Mouse (Mus musculus): ENCODE data around the gene Zfp869. TPM values are rescaled to one million over a fixed set of nuclear protein-coding genes. Genes with fewer than 3 reads are reported as not detected.
A peak's percentile ranks its signal among the peaks of the same experiment; 100 is the strongest.
"Not testable (repeated sequence)": the region's sequence is repeated elsewhere in the genome, so short reads cannot be mapped to it uniquely, and the experiment has no call there.

The Zfp869 gene
- total RNA-seq (2014; rRNA removed; ENCODE audit: low replicate concordance): 5.6 and 16.8 TPM in 2 replicates
- polyA plus RNA-seq (2015; fragmentation: Nextera tagmentation; extraction: Ambion mirVana): 11.4 and 12.7 TPM in 2 replicates

DNA sequence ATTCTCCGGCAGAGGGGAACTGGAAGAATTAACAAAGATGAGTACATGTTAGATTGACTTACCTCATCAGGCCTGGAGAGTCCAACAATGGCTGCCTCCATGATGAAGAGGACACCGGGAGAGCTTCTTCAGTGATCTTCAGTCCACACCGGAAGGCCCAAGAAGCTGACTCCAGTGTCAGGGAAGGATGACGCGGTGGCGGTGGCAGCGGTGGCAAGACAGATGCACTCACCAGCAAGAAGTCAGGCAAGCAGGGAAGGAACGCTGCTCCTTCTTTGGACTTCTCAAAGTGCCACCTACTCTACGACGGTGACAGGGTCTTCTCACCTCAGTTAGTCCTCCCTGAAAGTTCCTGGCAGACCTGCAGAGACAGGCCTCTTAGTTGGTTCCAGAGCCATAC is at the start of gene Zfp869:
Gene Zfp869, minus strand, starts transcription at position 101 of the 400 bp plus-strand sequence.
- Histone ChIP-seq H3K9me3 (replicated peaks; ENCODE audit: control insufficient read depth, low read length) (0 out of 2 replicates have a peak, but pooled peaks cover 15% of the 10 kb centered on the region), H3K36me3 (replicated peaks; ENCODE audit: control insufficient read depth, insufficient read depth, low read length) (peaks cover 57% of the 10 kb centered on the region)
- not testable (repeated sequence) for H3K4me2 ChIP-seq (ENCODE audit: low read depth, low read length); H3K27ac ChIP-seq (ENCODE audit: low read depth); H3K27me3 ChIP-seq (ENCODE audit: control insufficient read depth, insufficient read depth, low read length); DNase-seq (ENCODE audit: low spot score); ATAC-seq (ENCODE audit: insufficient read depth, low read depth); H3K4me3 ChIP-seq (ENCODE audit: low read depth, low read length); H3K9ac ChIP-seq (replicated peaks; ENCODE audit: low read depth, low read length); H3K4me1 ChIP-seq (ENCODE audit: control insufficient read depth, insufficient read depth)
- WGBS: 94% methylated on average over 8 of the region's 10 CpGs

DNA sequence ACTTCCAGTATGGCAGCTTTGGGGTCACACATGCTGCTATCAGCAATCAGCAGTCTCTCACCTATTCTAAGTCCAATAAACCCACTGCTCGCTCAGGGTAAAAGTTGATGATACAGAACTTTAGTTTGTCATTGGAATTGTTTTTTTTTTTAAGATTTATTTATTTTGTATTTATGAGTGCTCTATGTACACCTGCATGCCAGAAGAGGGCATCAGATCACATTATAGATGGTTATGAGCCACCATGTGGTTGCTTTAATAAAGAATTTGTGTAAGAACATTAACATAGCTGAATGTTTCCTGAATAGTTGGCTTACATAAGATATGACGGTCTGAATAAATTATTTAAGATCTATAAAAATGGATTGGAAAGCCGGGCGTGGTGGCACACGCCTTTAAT is 47.8 kb upstream of the Zfp869 start:
- no peak overlapping the region for H3K27ac ChIP-seq (ENCODE audit: low read depth)

DNA sequence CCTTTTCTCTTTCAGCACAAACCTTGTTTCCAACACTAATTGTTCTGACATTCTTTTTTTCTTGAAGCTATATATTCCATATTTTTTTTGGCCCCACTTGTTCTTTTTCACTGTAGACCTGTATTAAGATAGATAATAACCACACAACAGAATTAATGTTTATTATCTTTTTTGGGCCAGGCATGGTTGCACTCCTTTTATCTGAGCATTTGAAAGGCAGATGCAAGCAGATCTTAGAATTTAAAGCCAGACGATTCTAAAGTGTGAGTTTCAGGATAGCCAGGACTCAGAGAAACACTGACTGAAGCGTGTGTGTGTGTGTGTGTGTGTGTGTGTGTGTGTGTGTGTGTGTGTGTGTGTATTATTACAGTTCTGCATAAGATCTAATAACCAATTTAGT is 41.9 kb upstream of the Zfp869 start:
- Histone ChIP-seq H3K4me2 (ENCODE audit: low read depth, low read length) (no peak overlapping the region), H3K4me3 (ENCODE audit: low read depth, low read length) (no peak overlapping the region), H3K27ac (ENCODE audit: low read depth) (no peak overlapping the region), H3K9me3 (replicated peaks; ENCODE audit: control insufficient read depth, low read length) (no peaks in the 10 kb centered on the region), H3K4me1 (ENCODE audit: control insufficient read depth, insufficient read depth) (peaks cover 4% of the 10 kb centered on the region; the same call in 1 of the 2 replicates), H3K9ac (replicated peaks; ENCODE audit: low read depth, low read length) (no peak overlapping the region), H3K27me3 (ENCODE audit: control insufficient read depth, insufficient read depth, low read length) (no peaks in the 10 kb centered on the region), H3K36me3 (replicated peaks; ENCODE audit: control insufficient read depth, insufficient read depth, low read length) (0 out of 2 replicates have a peak, but pooled peaks cover 12% of the 10 kb centered on the region)
- ATAC-seq (ENCODE audit: insufficient read depth, low read depth) (no peak), DNase-seq (ENCODE audit: low spot score) (no peak)
- 74% methylated on average over 2 of the region's 2 CpGs for WGBS
- no peak for TF ChIP-seq EP300 (IDR thresholded peaks at IDR 0.05; ENCODE audit: low read depth)
- TF ChIP-seq CTCF (IDR thresholded peaks at IDR 0.05; ENCODE audit: low read depth): no peak

More for the DNA sequence above, 47.8 kb upstream of the Zfp869 start:
- no peak for TF ChIP-seq EP300 (IDR thresholded peaks at IDR 0.05; ENCODE audit: low read depth)
- TF ChIP-seq CTCF (IDR thresholded peaks at IDR 0.05; ENCODE audit: low read depth): no peak
- WGBS: 91% methylated on average over 5 of the region's 5 CpGs
- H3K9ac ChIP-seq (replicated peaks; ENCODE audit: low read depth, low read length): no peak overlapping the region
- H3K9me3 ChIP-seq (replicated peaks; ENCODE audit: control insufficient read depth, low read length): no peaks in the 10 kb centered on the region
- peaks cover 35% of the 10 kb centered on the region for H3K36me3 ChIP-seq (replicated peaks; ENCODE audit: control insufficient read depth, insufficient read depth, low read length)
- H3K4me1 ChIP-seq (ENCODE audit: control insufficient read depth, insufficient read depth): no peaks in the 10 kb centered on the region
- no peak overlapping the region for H3K4me3 ChIP-seq (ENCODE audit: low read depth, low read length)
- DNase-seq (ENCODE audit: low spot score) (no peak), ATAC-seq (ENCODE audit: insufficient read depth, low read depth) (no peak)
- H3K4me2 ChIP-seq (ENCODE audit: low read depth, low read length): no peak overlapping the region
- no peaks in the 10 kb centered on the region for H3K27me3 ChIP-seq (ENCODE audit: control insufficient read depth, insufficient read depth, low read length)

DNA sequence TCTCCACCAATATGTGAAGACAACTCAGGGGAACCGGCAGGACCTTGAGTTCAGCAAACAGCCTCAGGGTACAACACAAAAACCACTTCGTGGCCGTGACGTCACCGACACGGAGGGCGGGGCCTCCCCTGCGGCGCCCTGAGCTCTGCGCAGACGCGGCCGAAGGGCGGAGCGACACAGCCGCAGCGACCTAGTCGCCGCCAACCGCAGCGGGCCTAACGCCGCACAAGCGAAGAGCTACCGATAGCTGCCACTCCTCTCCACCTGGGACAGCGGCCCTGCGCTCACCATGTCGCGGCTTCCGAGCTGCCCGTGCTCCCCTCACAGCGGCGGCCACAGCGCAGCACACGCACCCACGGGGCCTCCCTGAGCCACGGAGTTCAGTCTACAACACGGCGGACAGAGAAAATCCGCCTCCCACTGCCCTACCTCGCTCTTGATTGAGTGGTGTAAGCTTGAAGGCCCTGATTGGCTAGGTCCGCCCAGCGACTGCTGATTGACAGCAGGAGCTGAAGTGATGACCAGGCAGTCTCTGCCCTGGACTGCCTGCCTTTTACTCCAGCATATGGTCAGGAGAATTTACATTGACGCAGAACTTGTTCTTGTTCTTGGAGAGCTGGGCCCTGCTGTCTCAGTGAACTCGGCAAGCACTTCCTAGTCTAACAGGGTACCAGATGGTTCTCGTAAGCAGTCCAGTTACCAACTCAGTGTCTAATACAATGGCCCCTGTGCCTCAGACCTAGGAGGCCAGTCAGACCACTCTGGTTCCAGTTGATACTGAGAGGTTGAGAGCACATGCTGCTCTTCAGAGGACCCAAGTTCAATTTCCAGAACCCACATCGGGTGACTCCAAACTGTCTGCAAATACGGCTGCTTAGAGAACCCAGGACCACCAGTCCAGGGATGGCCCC is 39.3 kb upstream of the Zfp869 start, which contains the start of gene Zfp963:
Gene Zfp963, minus strand, starts transcription at position 427 of the 911 bp plus-strand sequence.
- ATAC-seq (ENCODE audit: insufficient read depth, low read depth) (peak; percentile 98), DNase-seq (ENCODE audit: low spot score) (peak; percentile 93)
- H3K27ac ChIP-seq (ENCODE audit: low read depth): peak within 1 kb of the TSS; percentile 97
- TF ChIP-seq CTCF (IDR thresholded peaks at IDR 0.05; ENCODE audit: low read depth) (no peak), EP300 (IDR thresholded peaks at IDR 0.05; ENCODE audit: low read depth) (no peak)
- H3K36me3 ChIP-seq (replicated peaks; ENCODE audit: control insufficient read depth, insufficient read depth, low read length): no peaks in the 10 kb centered on the region
- H3K4me2 ChIP-seq (ENCODE audit: low read depth, low read length): peak within 1 kb of the TSS; percentile 57
- no peaks in the 10 kb centered on the region for H3K9me3 ChIP-seq (replicated peaks; ENCODE audit: control insufficient read depth, low read length)
- WGBS: 3% methylated on average over 47 of the region's 48 CpGs
- peak within 1 kb of the TSS; percentile 65 for H3K4me3 ChIP-seq (ENCODE audit: low read depth, low read length)
- H3K4me1 ChIP-seq (ENCODE audit: control insufficient read depth, insufficient read depth): peaks cover 4% of the 10 kb centered on the region; the same call in 1 of the 2 replicates
- peak within 1 kb of the TSS; percentile 76 for H3K9ac ChIP-seq (replicated peaks; ENCODE audit: low read depth, low read length)
- H3K27me3 ChIP-seq (ENCODE audit: control insufficient read depth, insufficient read depth, low read length): no peaks in the 10 kb centered on the region

DNA sequence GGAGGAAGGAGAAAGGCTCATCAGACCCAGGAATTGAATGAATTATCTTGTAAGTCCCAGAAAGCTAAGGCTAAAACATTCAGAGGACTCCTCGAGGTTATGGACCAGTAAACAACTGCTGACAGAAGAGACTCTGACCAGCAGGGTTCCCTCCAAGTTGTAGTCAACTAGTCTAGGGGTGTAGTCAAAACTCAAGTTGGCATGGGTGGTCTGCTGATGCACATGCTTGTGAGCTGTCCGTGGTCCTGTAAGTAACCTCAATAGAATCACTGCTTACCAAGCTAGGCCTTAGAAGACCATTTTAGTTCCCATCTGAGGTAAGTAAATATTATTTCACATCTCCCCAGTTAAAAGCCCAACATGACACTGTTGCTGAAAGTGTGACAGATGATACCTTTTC is 30.7 kb upstream of the Zfp869 start:
- H3K4me3 ChIP-seq (ENCODE audit: low read depth, low read length): no peak overlapping the region
- 69% methylated on average over 2 of the region's 2 CpGs for WGBS
- no peaks in the 10 kb centered on the region for H3K4me1 ChIP-seq (ENCODE audit: control insufficient read depth, insufficient read depth)
- no peak overlapping the region for H3K9ac ChIP-seq (replicated peaks; ENCODE audit: low read depth, low read length)
- peaks cover 16% of the 10 kb centered on the region; the same call in 1 of the 2 replicates for H3K36me3 ChIP-seq (replicated peaks; ENCODE audit: control insufficient read depth, insufficient read depth, low read length)
- no peaks in the 10 kb centered on the region for H3K9me3 ChIP-seq (replicated peaks; ENCODE audit: control insufficient read depth, low read length)
- DNase-seq (ENCODE audit: low spot score): no peak
- ATAC-seq (ENCODE audit: insufficient read depth, low read depth): no peak
- no peak overlapping the region for H3K4me2 ChIP-seq (ENCODE audit: low read depth, low read length)
- no peaks in the 10 kb centered on the region for H3K27me3 ChIP-seq (ENCODE audit: control insufficient read depth, insufficient read depth, low read length)
- TF ChIP-seq EP300 (IDR thresholded peaks at IDR 0.05; ENCODE audit: low read depth) (no peak), CTCF (IDR thresholded peaks at IDR 0.05; ENCODE audit: low read depth) (no peak)
- no peak overlapping the region for H3K27ac ChIP-seq (ENCODE audit: low read depth)
